In the genomic region with DNA sequence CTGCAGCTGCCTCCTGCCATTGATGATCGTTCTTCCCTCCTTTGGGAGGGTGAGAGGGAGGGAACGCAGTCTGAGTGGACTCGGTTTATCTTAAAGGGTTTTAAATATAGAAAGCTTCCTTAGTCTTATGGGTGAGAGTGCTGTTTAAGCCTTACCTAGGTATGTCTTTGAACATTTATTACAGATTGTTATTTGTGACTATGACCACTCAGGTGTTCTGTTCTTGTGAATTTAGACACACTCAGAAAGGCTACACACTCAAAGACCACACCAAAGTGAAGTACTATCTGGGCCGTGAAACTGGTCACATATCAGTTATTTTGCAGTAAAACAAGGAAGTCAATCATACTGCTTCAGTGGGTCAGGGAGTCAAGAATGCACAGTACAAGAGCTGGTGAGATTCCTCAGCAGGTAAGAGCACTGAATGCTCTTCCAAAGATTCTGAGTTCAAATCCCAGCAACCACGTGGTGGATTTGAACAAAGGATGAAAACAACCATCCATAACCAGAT, we compare ENCODE assay signal across 8 mouse cellular contexts. TPM values are rescaled to one million over a fixed set of nuclear protein-coding genes. Genes with fewer than 3 reads are reported as not detected.
A peak's percentile ranks its signal among the peaks of the same experiment; 100 is the strongest.
DNase-seq lines count a peak whose midpoint lies in the region; ATAC-seq lines count a peak whose summit lies in the region.

No protein-coding gene starts in this region.

- no peaks in the 10 kb centered on the region for H3K27me3 ChIP-seq in limb, embryonic 12.5 days
- H3K27me3 ChIP-seq in midbrain, embryonic 13.5 days: 0 out of 2 replicates have a peak, but pooled peaks cover 3% of the 10 kb centered on the region
- no peaks in the 10 kb centered on the region for H3K27me3 ChIP-seq in splenic B cell, adult 2 months (ENCODE audit: control insufficient read depth, insufficient read depth, low read length, poor library complexity, severe bottlenecking)

- no peaks in the 10 kb centered on the region for H3K36me3 ChIP-seq in limb, embryonic 12.5 days
- H3K36me3 ChIP-seq in midbrain, embryonic 13.5 days: no peaks in the 10 kb centered on the region
- no peaks in the 10 kb centered on the region for H3K36me3 ChIP-seq in splenic B cell, adult 2 months (ENCODE audit: control insufficient read depth, insufficient read depth, low read length, poor library complexity, severe bottlenecking)

- peak overlapping the region; percentile 67 for H3K27ac ChIP-seq in limb, embryonic 12.5 days
- peak overlapping the region; percentile 86 for H3K27ac ChIP-seq in midbrain, embryonic 13.5 days

- no peaks in the 10 kb centered on the region for H3K9me3 ChIP-seq in limb, embryonic 12.5 days
- H3K9me3 ChIP-seq in midbrain, embryonic 13.5 days: no peaks in the 10 kb centered on the region

- peak; percentile 39 for DNase-seq in gastrocnemius, postnatal 10 days
- no peak for DNase-seq in gastrocnemius, postnatal 25 days
- peak; percentile 85 for DNase-seq in cerebellum, adult 9-10 months
- DNase-seq in splenic B cell, adult 2 months (ENCODE audit: low read depth, low spot score): peak; percentile 92

- H3K4me1 ChIP-seq in limb, embryonic 12.5 days (replicated peaks): no peaks in the 10 kb centered on the region
- H3K4me1 ChIP-seq in midbrain, embryonic 13.5 days (replicated peaks): peaks cover 13% of the 10 kb centered on the region; the same call in 1 of the 2 replicates

- H3K9ac ChIP-seq in limb, embryonic 12.5 days (replicated peaks): no peak overlapping the region
- H3K9ac ChIP-seq in midbrain, embryonic 13.5 days (replicated peaks): no peak overlapping the region

- no peak overlapping the region for H3K4me3 ChIP-seq in limb, embryonic 12.5 days (replicated peaks)
- no peak overlapping the region for H3K4me3 ChIP-seq in midbrain, embryonic 13.5 days (replicated peaks)

- H3K4me2 ChIP-seq in limb, embryonic 12.5 days: no peak overlapping the region
- peak overlapping the region; percentile 25; the same call in 1 of the 2 replicates for H3K4me2 ChIP-seq in midbrain, embryonic 13.5 days (replicated peaks)

- ATAC-seq in frontal cortex, adult (ENCODE audit: low TSS enrichment): peak; percentile 72
- peak; percentile 56 for ATAC-seq in inflammation-experienced regulatory T-cells, adult 6 months
- no peak for ATAC-seq in limb, embryonic 12.5 days (ENCODE audit: insufficient number of reproducible peaks, insufficient read depth, low FRiP score, low TSS enrichment, low read depth)
- no peak for ATAC-seq in midbrain, embryonic 13.5 days

- 0% methylated on average over 5 of the region's 5 CpGs for WGBS in limb, embryonic 12.5 days
- 3% methylated on average over 5 of the region's 5 CpGs for WGBS in midbrain, embryonic 13.5 days

RNA-seq across cellular contexts. Expression of gene Tex14, which starts 38.6 kb away (rescaled TPM):
- total RNA-seq in gastrocnemius, postnatal 10 days (2021): 1 to 10 TPM in 1 of 2 experiments, under 1 TPM in 1; 0.45 to 1.4 TPM
- under 1 TPM in 1 of 2 experiments, not detected in 1; 0.27 TPM for total RNA-seq in gastrocnemius, postnatal 25 days (2021)
- polyA plus RNA-seq in inflammation-experienced regulatory T-cells, adult 6 months (2017; shearing (Covaris generic)): under 1 TPM in 2 of 3 experiments, not detected in 1; 0.34 to 0.60 TPM
- 0.47 and 0.81 TPM in 2 replicates for polyA plus RNA-seq in limb, embryonic 12.5 days (2016; fragmentation: Nextera tagmentation; extraction: Ambion mirVana)
- 0.19 and 0.38 TPM in 2 replicates for polyA plus RNA-seq in midbrain, embryonic 13.5 days (2015; fragmentation: Nextera tagmentation; extraction: Ambion mirVana)

RNA-seq across cellular contexts. Expression of gene Rad51c, which starts 38.7 kb away (rescaled TPM):
- total RNA-seq in gastrocnemius, postnatal 10 days (2021): 1 to 10 TPM; 1.5 to 1.7 TPM
- under 1 TPM; 0.15 to 0.51 TPM for total RNA-seq in gastrocnemius, postnatal 25 days (2021)
- 1 to 10 TPM; 1.6 to 5.3 (median 2.1) TPM for polyA plus RNA-seq in inflammation-experienced regulatory T-cells, adult 6 months (2017; shearing (Covaris generic))
- polyA plus RNA-seq in limb, embryonic 12.5 days (2016; fragmentation: Nextera tagmentation; extraction: Ambion mirVana): 11.8 and 12.3 TPM in 2 replicates
- polyA plus RNA-seq in midbrain, embryonic 13.5 days (2015; fragmentation: Nextera tagmentation; extraction: Ambion mirVana): 5.9 and 6.3 TPM in 2 replicates

Comparison
In these comparisons a context has a peak if more than half of its experiments do, and no peak if none do; other contexts are left out.
1. ATAC-seq: peak in frontal cortex, adult (single experiment) and inflammation-experienced regulatory T-cells, adult 6 months (single experiment); none in limb, embryonic 12.5 days (single experiment) and midbrain, embryonic 13.5 days (single experiment).